Mouse (Mus musculus) urinary bladder, adult 18-20 months (tissue): Measurements from ENCODE around the gene Adamts18.
"Not testable (repeated sequence)": the region's sequence is repeated elsewhere in the genome, so short reads cannot be mapped to it uniquely, and the experiment has no call there.

Source experiments
- DNase-seq, 2 experiments: peaks; one replicate each; pipeline ENCODE4 v3.0.0; 2022; ENCODE audit warnings: low spot score in 2 of 2, mixed read lengths in 2 of 2

Gene Adamts18

DNA sequence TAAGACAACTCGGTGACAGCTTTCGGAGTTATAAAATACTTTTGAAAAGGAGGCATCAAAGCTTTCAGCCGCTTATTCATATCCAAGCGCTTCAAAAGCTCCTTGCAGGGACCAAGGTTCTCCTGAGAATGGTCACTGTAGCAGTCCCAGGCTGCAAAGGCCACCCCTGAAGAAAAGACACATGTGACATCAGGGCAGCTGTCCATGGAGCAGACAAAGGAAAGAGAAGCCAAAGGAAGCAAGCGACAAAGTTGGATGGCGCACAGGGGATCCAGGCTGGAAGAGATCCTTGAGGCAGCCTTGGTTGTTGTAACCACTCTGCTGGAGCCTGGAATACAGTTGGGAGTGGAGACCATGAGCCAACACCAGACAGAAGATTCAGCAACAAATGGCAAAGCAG lies 10.3 kb downstream of the Adamts18 start:
- DNase-seq, result no peak

DNA sequence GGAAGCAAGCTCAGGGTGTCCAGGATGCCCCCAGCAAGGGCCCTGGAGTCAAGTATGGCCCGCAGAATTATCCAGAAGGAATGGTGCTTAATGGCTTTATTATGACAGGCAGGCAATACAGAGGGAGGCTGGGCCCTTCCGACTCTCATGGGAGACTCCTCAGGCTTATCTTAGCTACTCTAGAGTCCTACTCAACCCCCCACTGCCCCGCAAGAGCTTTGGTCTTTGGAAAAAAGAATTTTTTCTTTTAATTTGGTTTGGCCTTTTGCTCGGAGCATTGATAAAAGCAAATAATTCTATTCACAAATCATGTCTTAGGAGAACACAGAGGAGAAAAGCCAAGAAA lies 11.0 kb downstream of the Adamts18 start:
- no peak for DNase-seq

DNA sequence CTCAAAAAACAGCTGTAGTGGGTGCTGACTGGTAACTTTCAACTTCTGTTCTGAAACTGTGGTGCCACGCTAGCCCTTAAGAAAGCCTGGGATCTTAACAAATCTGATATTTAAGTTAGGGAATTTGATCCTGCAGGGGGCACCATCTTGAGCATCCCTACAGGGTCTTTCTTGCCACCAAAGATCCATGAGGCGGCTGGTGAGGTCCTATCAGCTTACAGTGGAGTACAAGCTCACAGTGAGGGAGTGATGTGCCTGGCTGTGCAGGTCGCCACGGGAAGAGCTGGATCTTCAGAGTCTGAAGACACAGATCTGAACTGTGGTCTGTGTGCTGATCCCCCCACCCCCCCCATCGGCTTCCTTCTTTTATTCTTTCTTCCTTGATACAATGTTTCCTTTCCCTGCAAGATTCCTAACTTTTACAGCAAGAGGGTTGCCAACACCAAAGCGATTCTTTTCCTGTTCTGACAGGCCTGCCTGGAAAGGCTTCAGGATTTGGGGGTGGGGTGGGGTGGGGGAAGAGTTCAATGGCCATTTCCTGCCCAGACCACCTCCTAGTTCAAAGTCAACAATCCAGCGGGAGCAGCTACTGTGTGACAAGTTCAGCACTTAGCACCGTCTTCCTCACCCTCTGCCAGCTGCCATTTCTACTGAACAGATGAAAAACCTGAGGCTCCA lies 11.5 kb downstream of the Adamts18 start:
- no peak for DNase-seq

DNA sequence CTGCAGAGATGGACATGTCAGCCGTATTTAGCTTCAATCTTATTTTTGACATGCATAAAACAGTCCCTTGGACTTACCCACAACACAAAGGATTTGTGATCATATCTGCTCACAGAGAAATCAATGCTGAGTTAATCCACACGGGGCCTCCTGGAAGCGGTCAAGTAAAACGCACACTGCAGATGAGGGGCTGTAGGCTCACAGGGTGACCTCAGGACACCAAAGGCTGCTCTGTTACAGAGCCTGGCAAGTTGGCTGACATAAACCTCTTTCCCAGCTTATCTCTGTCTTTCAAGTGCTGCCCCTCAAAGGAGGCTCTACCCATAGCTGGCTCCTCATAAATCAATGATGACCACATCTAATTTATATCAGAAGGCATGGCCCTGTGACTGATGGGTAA lies 14.9 kb downstream of the Adamts18 start:
- no peak for DNase-seq

DNA sequence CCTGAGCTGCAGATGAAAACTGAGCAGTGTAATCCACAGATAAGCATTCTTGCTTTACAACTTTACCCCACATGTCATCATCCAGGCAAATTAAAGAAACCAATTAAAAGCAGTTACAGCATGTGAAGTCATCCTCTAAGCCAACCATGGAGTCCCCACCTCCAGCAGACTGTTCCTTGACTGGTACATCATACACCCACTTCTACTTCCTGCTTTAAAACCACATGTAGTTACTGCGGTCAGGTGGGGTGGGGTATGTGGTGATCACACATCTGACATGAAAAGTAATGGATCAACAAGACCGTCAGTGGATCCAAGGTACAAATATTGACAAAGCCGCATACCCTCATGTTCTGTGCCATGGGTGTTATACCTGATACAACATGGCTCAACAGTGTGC lies 21.3 kb downstream of the Adamts18 start:
- DNase-seq, result no peak

DNA sequence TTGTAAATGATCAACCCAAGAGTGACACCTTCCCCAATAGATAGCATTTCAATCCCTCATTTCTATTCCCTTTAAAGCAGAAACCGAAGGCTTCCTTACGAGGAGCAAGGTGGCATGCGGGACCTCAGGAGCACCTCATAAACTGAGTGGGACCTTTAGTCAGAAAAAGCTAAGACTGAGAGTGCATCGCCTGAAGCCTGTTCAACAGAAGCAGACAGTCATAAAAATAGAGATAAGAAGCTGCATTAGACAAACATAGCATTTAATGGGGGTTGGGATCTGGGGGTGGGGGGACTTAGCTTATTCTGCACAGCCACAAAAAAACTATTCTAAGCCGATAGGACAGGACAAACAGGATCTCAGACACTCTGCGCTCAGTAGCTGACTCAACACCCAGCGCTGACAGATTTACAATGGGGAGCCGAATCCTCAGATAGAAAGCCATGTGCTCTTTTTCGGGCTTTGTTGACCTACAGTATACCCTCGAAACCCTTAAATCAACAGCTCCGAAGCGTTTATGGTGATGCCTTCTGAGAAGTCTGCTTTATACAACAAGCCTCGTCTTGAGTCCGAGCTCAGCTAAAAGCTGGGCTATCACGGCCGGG lies 27.5 kb downstream of the Adamts18 start:
- peak in 1 of 2 experiments; percentile 17 for DNase-seq

DNA sequence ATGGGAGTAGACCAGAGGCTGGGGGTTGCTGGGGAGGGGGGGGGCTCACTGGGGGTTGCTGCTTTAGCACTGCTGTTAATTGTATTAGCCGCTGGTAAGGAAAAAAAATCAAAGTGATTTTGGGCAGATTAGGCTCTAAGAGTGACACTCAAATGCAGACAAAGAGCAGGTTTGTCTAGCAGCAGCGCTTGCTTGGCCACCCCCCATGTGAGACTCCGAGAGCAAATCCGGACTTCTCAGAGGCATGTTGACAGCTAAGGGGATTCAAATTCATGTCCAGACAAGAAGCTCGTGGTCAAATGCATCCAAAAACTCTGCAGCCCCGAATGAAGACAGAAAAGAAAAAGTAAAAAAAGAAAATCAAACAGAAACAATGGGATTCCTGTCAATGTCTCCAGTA lies 34.6 kb downstream of the Adamts18 start:
- DNase-seq, result no peak

DNA sequence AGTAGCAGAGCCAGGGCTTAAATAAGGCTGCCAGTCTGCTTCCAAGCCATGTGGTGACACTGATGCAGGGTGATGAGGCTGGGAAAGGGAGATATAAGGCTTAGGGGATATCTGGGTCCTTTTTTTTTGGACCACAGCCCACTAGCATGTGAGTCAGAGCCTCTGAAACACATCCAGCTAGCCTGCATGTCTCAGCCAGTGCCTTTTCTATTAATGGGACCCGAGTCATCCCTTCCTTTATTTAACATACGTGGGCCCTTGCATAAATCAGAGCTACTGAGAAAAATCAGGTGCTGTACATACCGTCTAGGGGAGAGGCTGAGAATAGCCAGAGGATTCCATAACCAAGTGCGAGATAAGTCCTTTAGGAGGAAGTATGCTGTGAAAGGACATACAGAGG lies 37.0 kb downstream of the Adamts18 start:
- no peak for DNase-seq

DNA sequence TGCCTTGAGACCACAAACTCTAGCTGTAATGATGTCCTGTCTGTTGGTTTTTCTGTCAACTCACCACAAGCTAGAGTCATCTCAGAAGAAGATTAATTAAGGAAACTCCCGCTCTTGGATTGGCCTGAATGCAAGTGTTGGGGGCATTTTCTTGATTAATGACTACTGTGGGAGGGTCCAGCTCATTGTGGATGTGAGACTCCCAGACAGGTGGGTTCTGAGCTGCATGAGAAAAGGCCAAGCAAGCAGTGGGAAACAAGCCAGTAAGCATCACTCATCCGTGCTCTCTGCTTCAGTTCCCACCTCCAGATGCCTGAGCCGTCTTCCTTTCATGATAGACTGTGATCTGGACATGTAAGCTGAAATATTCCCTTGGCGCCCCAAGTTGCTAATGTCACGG lies 38.6 kb downstream of the Adamts18 start:
- no peak for DNase-seq

DNA sequence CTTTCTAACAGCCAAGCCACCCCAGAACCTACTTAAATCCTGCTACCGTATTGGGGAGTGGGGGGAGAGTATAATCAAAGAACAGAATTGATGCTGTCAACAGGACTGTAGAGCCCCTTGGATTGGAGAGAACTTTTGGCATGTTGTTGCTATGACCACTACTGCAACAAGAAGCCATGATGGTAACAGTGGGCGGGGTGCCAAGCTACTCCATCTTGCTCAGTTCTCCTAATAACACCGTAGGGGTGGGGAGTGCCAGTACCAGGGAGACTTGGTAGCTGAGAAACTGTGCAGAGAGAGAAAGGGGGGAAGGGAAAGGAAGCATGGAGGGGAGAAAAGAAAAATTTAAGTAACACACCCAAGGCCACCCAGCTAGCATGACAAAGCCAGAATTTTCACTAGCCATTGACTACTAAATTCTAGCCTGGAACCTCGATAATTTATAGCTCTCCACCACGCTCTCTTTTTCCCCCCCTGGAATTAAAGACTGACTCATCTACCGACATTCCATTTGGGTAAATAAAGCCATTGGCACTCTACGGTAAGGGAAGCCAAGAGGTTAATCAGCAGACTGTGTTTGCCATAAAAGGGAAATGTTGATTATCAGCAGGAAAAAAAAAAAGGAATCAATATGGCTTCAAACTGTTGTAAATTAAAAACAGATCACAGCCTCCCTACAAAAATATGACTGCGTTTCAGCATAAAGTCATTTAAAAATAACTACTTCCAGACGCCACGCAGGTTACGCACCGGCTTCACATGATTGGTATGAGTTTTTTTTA lies 44.5 kb downstream of the Adamts18 start:
- no peak for DNase-seq

DNA sequence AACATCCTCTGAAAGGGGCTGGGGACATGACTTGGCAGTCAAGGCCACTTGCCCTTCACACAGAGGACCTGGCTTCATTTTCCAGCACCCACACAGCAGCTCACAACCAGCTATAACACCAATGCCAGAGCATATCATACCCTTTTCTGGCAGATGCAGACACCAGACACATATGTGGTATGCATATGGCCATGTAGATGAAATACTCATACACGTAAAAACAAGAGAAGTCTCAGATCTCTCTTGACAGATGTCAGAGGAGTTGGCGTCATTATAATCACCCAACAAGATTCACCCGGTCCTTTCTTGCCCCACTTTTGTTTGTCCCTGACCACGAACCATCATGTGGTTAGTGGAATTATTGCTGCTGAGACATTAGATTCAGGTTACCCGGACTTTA lies 47.0 kb downstream of the Adamts18 start:
- DNase-seq, result no peak

DNA sequence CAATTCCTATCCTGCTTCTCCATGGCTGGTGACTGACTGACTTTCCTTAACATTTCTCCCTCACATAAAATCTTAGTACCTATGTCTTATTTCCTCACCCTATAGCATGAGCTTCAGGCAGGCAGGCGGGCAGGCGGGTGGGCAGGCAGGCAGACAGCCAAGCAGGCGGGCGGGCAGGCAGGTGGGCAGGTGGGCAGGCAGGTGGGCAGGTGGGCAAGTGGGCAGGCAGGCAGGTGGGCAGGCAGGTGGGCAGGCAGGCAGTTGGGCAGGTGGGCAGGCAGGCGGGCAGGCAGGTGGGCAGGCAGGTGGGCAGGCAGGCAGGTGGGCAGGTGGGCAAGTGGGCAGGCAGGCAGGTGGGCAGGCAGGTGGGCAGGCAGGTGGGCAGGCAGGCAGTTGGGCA lies 48.0 kb downstream of the Adamts18 start:
- not testable (repeated sequence) for DNase-seq

DNA sequence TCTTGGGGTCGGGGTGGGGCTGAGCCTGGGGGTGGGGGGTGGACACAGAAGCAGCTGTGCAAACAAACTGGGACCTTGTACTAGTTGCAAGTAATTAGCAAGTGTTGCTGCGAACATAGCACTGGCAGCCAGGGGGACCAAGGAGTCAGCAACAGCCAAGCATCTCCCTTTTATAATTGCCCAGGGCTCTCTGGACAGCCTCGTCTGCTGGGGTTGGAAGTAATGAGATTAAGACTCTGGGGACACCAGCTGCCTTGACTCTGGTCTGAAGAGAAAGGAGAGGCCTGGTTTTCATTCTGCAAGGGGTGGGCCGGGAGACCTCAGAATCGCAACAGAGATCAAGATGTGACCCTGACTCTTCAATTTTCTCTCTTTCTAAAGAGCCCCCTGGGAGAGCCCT lies 49.0 kb downstream of the Adamts18 start:
- no peak for DNase-seq

DNA sequence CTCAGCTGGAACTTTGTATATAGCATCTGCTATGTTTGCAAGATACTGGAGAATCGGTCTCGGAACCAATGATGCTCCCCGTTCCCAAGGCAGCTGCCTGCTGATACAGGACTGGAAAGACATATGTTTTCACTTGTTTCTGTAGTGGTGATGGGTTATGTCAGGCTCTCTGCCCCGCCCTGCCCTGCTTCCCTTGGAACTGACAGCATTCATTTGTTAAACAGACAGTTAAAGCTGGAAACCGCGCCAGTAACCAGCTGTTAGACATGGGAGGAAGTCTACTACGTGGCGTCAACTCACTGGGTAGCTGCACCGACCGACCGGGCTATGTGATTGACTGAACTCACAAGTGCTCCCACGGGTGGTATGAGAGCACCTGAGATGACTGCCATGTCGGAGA lies 56.7 kb downstream of the Adamts18 start:
- no peak for DNase-seq

DNA sequence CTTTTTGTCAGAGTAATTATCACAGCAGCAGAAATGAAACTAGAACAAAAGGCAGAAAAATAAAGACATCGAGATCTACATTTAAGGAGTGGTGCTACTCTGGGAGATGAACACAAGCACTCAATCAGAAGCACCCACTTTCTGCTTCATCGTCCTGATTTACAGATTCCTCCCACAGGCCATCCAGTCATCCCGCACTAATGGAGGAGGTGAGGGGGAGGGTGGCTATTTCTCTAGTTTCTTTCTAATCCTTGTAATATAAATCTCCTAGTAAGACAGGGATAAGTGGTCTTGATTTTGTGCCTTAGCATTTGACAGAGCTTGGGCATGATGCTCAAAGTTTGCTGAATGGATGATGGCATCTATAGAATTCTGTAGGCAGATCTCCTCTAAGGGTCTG lies 57.5 kb downstream of the Adamts18 start:
- DNase-seq, result no peak

DNA sequence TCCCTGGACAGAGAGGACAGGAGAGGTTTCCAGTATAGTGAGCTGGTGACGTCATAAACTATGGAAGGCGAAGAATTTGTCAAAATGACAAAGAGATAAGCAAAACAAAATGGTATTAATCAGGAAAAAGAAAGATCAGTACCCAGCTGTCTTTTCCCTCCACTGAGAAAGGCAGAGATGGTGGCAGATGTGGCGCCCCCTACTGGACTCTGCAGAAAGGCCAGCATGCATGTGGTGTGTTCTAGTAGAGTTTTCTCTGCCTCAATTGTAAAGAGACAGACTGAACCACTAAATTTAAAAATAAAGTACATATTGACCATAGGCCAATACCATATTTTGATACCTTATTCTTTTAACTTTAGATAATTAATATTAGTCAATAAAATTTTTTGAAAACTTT lies 64.8 kb downstream of the Adamts18 start:
- DNase-seq, result no peak

DNA sequence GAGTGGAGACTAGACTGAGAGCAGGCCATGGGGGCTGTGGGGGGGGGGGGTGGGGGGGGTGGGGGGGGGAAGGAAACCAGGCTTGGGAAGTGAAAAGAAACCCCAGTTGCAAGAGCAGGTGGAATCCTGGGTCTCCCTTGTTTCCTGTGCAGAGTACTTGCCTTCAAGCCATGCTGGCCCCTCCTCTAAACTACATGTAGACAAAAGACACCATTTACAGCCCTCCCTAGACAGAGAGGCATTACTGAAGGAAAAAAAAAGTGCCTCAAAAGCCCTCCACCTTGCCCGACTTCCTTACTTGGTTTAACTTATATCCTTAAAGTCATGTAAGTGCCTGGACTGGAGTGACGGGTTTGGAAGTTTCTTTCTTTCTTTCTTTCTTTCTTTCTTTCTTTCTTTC lies 67.0 kb downstream of the Adamts18 start:
- no peak for DNase-seq

DNA sequence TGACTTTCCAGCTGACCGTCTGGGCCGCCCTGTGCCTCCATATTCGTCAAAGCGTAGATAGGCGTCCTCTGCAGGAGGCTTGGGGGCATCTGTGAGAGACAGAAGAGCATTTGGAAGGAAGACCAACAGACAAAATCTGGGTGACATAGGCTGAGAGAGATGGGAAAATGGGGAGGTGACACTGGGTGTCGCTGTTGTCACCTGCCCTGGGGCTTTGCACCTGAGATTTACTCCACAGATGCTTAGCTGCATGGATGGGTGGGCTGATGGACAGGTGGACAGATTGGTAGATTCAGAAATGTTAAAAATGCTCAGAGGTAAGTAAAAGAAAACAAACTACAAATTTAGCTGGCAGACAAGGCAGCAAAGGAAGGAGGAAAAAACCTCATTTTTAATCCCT lies 73.2 kb downstream of the Adamts18 start:
- DNase-seq, result no peak

DNA sequence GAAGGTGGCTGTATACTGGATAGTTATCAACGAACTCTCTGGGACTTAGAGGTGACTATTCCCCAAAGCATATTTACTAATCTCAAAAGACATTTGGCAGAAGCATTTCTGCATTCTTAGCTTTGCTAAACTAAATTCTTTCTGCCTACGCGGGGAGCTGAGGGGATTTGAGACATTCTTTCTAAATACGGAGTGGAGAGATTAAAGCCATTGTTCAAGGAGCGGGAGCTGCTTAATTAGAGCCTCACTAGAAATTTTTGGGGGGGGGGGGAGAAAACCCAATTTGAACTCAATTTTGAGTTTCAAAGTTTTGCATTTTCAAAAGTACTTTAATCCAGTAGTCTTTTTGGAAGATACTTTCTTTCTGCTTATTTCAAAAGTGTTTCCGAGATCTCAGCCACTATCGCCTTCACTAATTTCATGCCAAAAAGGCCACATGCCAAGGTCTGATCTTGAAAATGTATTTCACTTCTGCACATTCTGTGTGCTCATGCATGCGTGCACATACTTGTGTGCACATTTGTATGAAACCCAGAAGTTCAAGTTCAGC lies 79.6 kb downstream of the Adamts18 start:
- DNase-seq, result no peak

DNA sequence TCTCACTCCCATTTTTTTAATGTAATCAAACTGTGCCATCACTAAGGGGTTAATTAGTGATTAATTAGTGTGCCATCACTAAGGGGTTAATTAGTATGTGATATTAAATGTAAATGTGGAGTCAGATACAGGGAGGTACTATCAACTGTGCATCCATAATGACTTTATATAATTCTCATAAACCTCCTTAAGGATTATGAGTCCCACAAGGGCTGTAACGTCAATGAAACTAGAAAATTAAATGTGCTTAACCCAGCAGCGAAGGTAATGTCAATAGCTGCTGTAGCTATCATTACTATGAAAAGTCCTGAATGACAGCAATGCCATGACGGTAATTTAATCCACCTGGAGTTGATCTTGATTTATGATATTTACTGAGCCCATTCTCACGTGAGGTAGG lies 83.4 kb downstream of the Adamts18 start:
- no peak for DNase-seq

DNA sequence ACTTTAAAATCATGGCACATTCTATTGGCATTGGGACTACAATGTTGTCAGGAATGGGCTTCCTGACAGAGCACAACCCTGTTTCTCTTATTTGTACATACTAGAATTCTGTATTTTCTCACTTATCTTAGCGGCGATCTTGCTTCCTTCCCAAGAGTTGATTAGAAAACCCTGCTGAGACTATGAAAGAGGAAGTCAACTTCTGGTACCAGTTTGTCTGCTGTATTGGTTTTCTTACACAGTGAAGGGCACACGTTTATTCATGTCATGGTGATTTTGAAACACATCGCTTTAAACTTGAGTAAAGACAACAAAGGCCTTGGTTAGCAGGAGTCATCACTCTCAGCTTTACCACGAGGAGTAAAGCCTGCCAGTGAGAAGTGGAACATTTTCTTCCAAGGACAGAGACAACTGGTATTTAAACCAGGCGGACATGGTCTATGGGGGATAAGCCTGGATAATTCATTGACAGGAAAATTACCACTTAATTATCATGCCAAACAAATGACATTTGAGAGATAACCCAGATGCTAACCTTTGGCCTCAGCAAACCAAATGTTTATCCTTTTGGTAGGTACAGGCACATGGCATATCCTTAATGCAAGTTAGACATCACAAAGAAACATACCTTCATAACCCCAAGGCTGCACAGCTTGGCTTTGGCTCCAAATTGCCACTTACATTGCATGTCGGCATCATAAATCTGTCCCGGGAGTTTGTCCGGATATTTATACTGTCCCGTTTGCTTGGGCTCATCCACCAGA lies 84.8 kb downstream of the Adamts18 start:
- no peak for DNase-seq

DNA sequence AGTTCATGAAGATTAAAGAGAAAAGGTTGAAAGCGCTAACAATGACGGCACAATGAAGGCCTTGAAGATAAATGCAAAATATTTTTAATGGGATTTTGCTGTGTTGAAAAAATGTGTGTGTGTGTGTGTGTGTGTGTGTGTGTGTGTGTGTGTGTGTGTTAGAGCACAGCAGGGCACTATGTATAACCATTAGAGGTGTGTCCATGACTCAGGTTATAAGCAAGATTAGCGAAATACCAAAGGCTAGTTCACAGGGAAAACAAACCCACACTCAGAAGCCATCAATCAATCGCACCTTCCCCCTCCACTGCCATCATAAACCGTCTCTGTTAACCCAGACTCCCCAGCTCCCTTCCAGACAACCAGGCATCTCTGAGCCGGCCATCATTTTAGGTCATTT lies 86.4 kb downstream of the Adamts18 start:
- peak in 1 of 2 experiments; percentile 1 for DNase-seq
